Comparison of ENCODE assay signal across 7 mouse cellular contexts in the genomic region with DNA sequence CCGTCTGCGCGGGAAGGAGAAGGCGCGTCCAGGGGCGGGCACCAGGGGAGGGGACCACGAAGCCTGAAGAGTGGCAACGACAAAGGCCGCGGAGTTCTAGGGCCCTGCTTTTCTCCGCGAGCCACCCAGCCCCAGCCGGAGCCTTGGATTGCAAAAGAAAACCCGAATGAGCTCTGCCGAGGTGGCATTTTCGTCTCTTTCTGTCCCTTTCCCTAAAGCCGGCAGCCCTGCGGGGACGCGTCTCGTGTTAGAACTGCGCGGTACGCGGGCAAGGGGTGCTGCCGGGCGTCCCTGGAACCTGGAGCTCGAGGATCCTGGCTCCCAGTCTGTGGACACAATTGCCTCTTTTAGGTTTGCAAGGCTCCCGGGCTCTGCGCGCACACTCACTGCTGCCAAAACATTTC.
DNase-seq lines count a peak whose midpoint lies in the region; ATAC-seq and TF ChIP-seq lines count a peak whose summit lies in the region.

No protein-coding gene starts in this region.

- no peak overlapping the region for H3K9ac ChIP-seq in lung, embryonic 14.5 days
- no peak overlapping the region for H3K9ac ChIP-seq in lung, postnatal 0 days (replicated peaks; ENCODE audit: low read depth)
- no peak overlapping the region for H3K9ac ChIP-seq in heart, embryonic 14.5 days (ENCODE audit: low read length)
- peak overlapping the region; percentile 64 for H3K9ac ChIP-seq in midbrain, embryonic 11.5 days (ENCODE audit: low read length)

- H3K27ac ChIP-seq in lung, embryonic 14.5 days (ENCODE audit: low read depth) = no peak overlapping the region
- no peak overlapping the region for H3K27ac ChIP-seq in lung, postnatal 0 days (ENCODE audit: low read length)
- no peak overlapping the region for H3K27ac ChIP-seq in embryonic facial prominence, embryonic 10.5 days (replicated peaks)
- H3K27ac ChIP-seq in heart, embryonic 14.5 days (replicated peaks in 1 of 2; ENCODE audit: control insufficient read depth in 1 of 2, insufficient read depth in 1 of 2, low read depth in 2 of 2, low read length in 2 of 2) = no peak overlapping the region
- peak overlapping the region; percentile 84 for H3K27ac ChIP-seq in midbrain, embryonic 11.5 days (ENCODE audit: low read depth, low read length)

- ATAC-seq in lung, embryonic 14.5 days (ENCODE audit: insufficient read depth) = 0 out of 2 replicates have a peak, but pooled peaks have one; percentile 35
- ATAC-seq in lung, postnatal 0 days = no peak
- ATAC-seq in heart, embryonic 14.5 days (ENCODE audit: insufficient number of reproducible peaks, insufficient read depth, low FRiP score, low read depth) = no peak
- ATAC-seq in midbrain, embryonic 11.5 days (ENCODE audit: low FRiP score) = peak; percentile 16

- intact Hi-C loops in left cerebral cortex, postnatal 14 days (cut with DNase I) = no loop called here

- H3K36me3 ChIP-seq in lung, embryonic 14.5 days (ENCODE audit: insufficient read depth) = no peaks in the 10 kb centered on the region
- H3K36me3 ChIP-seq in lung, postnatal 0 days (ENCODE audit: insufficient read depth, low read length) = no peaks in the 10 kb centered on the region
- no peaks in the 10 kb centered on the region for H3K36me3 ChIP-seq in embryonic facial prominence, embryonic 10.5 days (replicated peaks)
- H3K36me3 ChIP-seq in heart, embryonic 14.5 days (ENCODE audit: control insufficient read depth, insufficient read depth, low read length) = no peaks in the 10 kb centered on the region
- no peaks in the 10 kb centered on the region for H3K36me3 ChIP-seq in midbrain, embryonic 11.5 days (ENCODE audit: control insufficient read depth, insufficient read depth, low read length)

- H3K4me3 ChIP-seq in lung, embryonic 14.5 days (ENCODE audit: low read depth, low read length) = peak overlapping the region; percentile 4; the same call in 1 of the 2 replicates
- H3K4me3 ChIP-seq in lung, postnatal 0 days (ENCODE audit: low read depth, low read length) = no peak overlapping the region; the same call in 1 of the 2 replicates
- H3K4me3 ChIP-seq in embryonic facial prominence, embryonic 10.5 days = peak overlapping the region; percentile 47
- H3K4me3 ChIP-seq in heart, embryonic 14.5 days (ENCODE audit: control insufficient read depth in 1 of 2, insufficient read depth in 1 of 2, low read depth in 1 of 2, low read length in 2 of 2) = peak overlapping the region; percentile 14 to 18; a peak in 2 of 4 replicates
- peak overlapping the region; percentile 21 for H3K4me3 ChIP-seq in midbrain, embryonic 11.5 days (ENCODE audit: low read depth, low read length)

- no peak for TF ChIP-seq EP300 in lung, postnatal 0 days (IDR thresholded peaks at IDR 0.05)

- H3K27me3 ChIP-seq in lung, embryonic 14.5 days (ENCODE audit: insufficient read depth, low read length) = peaks cover 55% of the 10 kb centered on the region
- peaks cover 26% of the 10 kb centered on the region for H3K27me3 ChIP-seq in lung, postnatal 0 days (replicated peaks; ENCODE audit: insufficient read depth, low read length)
- H3K27me3 ChIP-seq in embryonic facial prominence, embryonic 10.5 days (replicated peaks; ENCODE audit: low read depth, poor library complexity, severe bottlenecking) = peaks cover 94% of the 10 kb centered on the region
- H3K27me3 ChIP-seq in heart, embryonic 14.5 days (ENCODE audit: control insufficient read depth, insufficient read depth, low read length) = peaks cover 64% of the 10 kb centered on the region
- peaks cover 59% of the 10 kb centered on the region for H3K27me3 ChIP-seq in midbrain, embryonic 11.5 days (ENCODE audit: control insufficient read depth, insufficient read depth, low read length)

- peak; percentile 36 for DNase-seq in lung, embryonic 14.5 days
- no peak for DNase-seq in lung, postnatal 0 days (ENCODE audit: low spot score)
- DNase-seq in embryonic facial prominence, embryonic 10.5 days (ENCODE audit: low spot score) = peak; percentile 66
- DNase-seq in midbrain, embryonic 11.5 days (ENCODE audit: low spot score, missing footprints) = peak; percentile 97
- DNase-seq in spleen, adult 12 weeks (ENCODE audit: low spot score) = no peak
- no peak for DNase-seq in left cerebral cortex, postnatal 14 days (ENCODE audit: low spot score in 2 of 2)

- WGBS in lung, embryonic 14.5 days = under 1% methylated on average over 31 of the region's 31 CpGs
- 1% methylated on average over 31 of the region's 31 CpGs for WGBS in lung, postnatal 0 days
- WGBS in embryonic facial prominence, embryonic 10.5 days = under 1% methylated on average over 31 of the region's 31 CpGs
- 2% methylated on average over 30 of the region's 31 CpGs for WGBS in heart, embryonic 14.5 days
- under 1% methylated on average over 31 of the region's 31 CpGs for WGBS in midbrain, embryonic 11.5 days

- no peaks in the 10 kb centered on the region for H3K4me1 ChIP-seq in lung, embryonic 14.5 days (ENCODE audit: insufficient read depth)
- H3K4me1 ChIP-seq in lung, postnatal 0 days (ENCODE audit: insufficient read depth, low read depth, low read length) = no peaks in the 10 kb centered on the region
- peaks cover 11% of the 10 kb centered on the region for H3K4me1 ChIP-seq in embryonic facial prominence, embryonic 10.5 days
- peaks cover 3 to 5% of the 10 kb centered on the region in 2 experiments; a peak in 3 of 4 replicates for H3K4me1 ChIP-seq in heart, embryonic 14.5 days (ENCODE audit: control insufficient read depth in 2 of 2, insufficient read depth in 2 of 2, low read length in 2 of 2)
- H3K4me1 ChIP-seq in midbrain, embryonic 11.5 days (ENCODE audit: control insufficient read depth, insufficient read depth, low read length) = peaks cover 12% of the 10 kb centered on the region

- peak overlapping the region; percentile 38 for H3K4me2 ChIP-seq in lung, embryonic 14.5 days
- no peak overlapping the region for H3K4me2 ChIP-seq in lung, postnatal 0 days (replicated peaks; ENCODE audit: low read depth, low read length)
- H3K4me2 ChIP-seq in heart, embryonic 14.5 days (ENCODE audit: low read length) = peak overlapping the region; percentile 44
- peak overlapping the region; percentile 53 for H3K4me2 ChIP-seq in midbrain, embryonic 11.5 days

- TF ChIP-seq CTCF in lung, embryonic 14.5 days (IDR thresholded peaks at IDR 0.05; ENCODE audit: low read depth) = no peak
- no peak for TF ChIP-seq CTCF in lung, postnatal 0 days (IDR thresholded peaks at IDR 0.05)

- H3K9me3 ChIP-seq in lung, embryonic 14.5 days (ENCODE audit: low read depth, low read length) = no peaks in the 10 kb centered on the region
- no peaks in the 10 kb centered on the region; the same call in 1 of the 2 replicates for H3K9me3 ChIP-seq in lung, postnatal 0 days (ENCODE audit: low read length)
- H3K9me3 ChIP-seq in embryonic facial prominence, embryonic 10.5 days = no peaks in the 10 kb centered on the region
- H3K9me3 ChIP-seq in heart, embryonic 14.5 days (ENCODE audit: control insufficient read depth, low read length) = no peaks in the 10 kb centered on the region
- no peaks in the 10 kb centered on the region for H3K9me3 ChIP-seq in midbrain, embryonic 11.5 days (ENCODE audit: control insufficient read depth, low read length)

Comparison
In these comparisons a context has a peak if more than half of its experiments do, and no peak if none do; other contexts are left out.
1. ATAC-seq: peak in lung, embryonic 14.5 days (single experiment) and midbrain, embryonic 11.5 days (single experiment); none in lung, postnatal 0 days (single experiment) and heart, embryonic 14.5 days (single experiment).
2. DNase-seq: peak in lung, embryonic 14.5 days (single experiment), embryonic facial prominence, embryonic 10.5 days (single experiment) and midbrain, embryonic 11.5 days (single experiment); none in lung, postnatal 0 days (single experiment), spleen, adult 12 weeks (single experiment) and left cerebral cortex, postnatal 14 days (0 of 2).